ENCODE assay signal across 16 mouse cellular contexts in the genomic region with DNA sequence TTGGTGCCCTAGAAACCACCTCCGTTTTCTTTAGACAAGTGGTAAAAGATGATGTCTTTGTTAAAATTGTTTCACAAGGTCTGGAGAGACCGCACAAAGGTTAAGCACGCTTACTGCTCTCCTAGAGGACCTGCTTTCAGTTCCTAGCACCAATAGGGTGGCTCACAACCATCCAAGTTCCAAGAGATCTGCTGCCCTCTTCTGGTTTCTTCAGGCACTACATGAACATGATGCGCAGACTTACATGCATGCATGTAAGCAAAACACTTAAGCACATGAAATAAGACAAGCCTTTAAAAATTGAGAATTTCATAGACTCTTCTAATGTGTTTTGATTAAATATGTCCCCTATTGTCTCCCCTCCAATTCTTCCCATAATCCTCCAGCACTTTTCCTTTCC. TPM values are rescaled to one million over a fixed set of nuclear protein-coding genes. Genes with fewer than 3 reads are reported as not detected.
DNase-seq lines count a peak whose midpoint lies in the region; ATAC-seq lines count a peak whose summit lies in the region.
"Had no signal": no experiment of that assay in that cellular context is flagged by ENCODE, and none has a peak within 500 bp of the region (broad histone marks: within the 10 kb centered on the region; RNA-seq: fewer than 3 reads in every experiment).

No protein-coding gene starts in this region.

- ATAC-seq in hindbrain, embryonic 11.5 days (ENCODE audit: low FRiP score): no peak
- no peak for ATAC-seq in megakaryocyte progenitor cell, adult 5-6 weeks (replicated peaks; ENCODE audit: poor library complexity)

- peaks cover 3% of the 10 kb centered on the region; the same call in 1 of the 2 replicates for H3K27me3 ChIP-seq in hindbrain, embryonic 11.5 days (ENCODE audit: control insufficient read depth, insufficient read depth, low read length)
- H3K27me3 ChIP-seq in hindbrain, embryonic 10.5 days (ENCODE audit: insufficient read depth, poor library complexity, severe bottlenecking): peaks cover 24% of the 10 kb centered on the region

- H3K27ac ChIP-seq in hindbrain, embryonic 11.5 days (ENCODE audit: low read depth, low read length): no peak overlapping the region
- no peak overlapping the region for H3K27ac ChIP-seq in hindbrain, embryonic 10.5 days
- H3K27ac ChIP-seq: hindbrain, embryonic 14.5 days; kidney, embryonic 15.5 days; midbrain, embryonic 12.5 days; neural tube, embryonic 15.5 days had no signal

- H3K9me3 ChIP-seq in hindbrain, embryonic 11.5 days (ENCODE audit: control insufficient read depth, low read length): 0 out of 2 replicates have a peak, but pooled peaks cover 3% of the 10 kb centered on the region
- 0 out of 2 replicates have a peak, but pooled peaks cover 9% of the 10 kb centered on the region for H3K9me3 ChIP-seq in hindbrain, embryonic 10.5 days
- H3K9me3 ChIP-seq: midbrain, embryonic 12.5 days; neural tube, embryonic 15.5 days had no signal

- peak; percentile 19 for DNase-seq in hindbrain, embryonic 11.5 days (ENCODE audit: low spot score)
- no peak for DNase-seq in hindbrain, embryonic 10.5 days (ENCODE audit: low spot score)
- DNase-seq in thymus, postnatal 25 days: peak; percentile 28
- no peak for DNase-seq in thymus, postnatal 36 days
- peak; percentile 18 for DNase-seq in brain, adult 2 months (ENCODE audit: low read depth, low spot score)
- DNase-seq in right cerebral cortex, adult 2 months (ENCODE audit: low spot score in 2 of 2): no peak
- no peak for DNase-seq in adrenal gland, postnatal 4 days (ENCODE audit: low spot score in 2 of 2)
- DNase-seq: lung, adult 18-20 months; spleen, adult 18-20 months had no signal

- no peak overlapping the region for H3K4me2 ChIP-seq in hindbrain, embryonic 11.5 days (replicated peaks; ENCODE audit: low read depth, low read length)
- H3K4me2 ChIP-seq: heart, embryonic 11.5 days; hindbrain, embryonic 14.5 days; kidney, embryonic 15.5 days; midbrain, embryonic 12.5 days; neural tube, embryonic 15.5 days had no signal

- no peak overlapping the region for H3K9ac ChIP-seq in hindbrain, embryonic 11.5 days (ENCODE audit: low read depth, low read length)
- H3K9ac ChIP-seq: hindbrain, embryonic 14.5 days; kidney, embryonic 15.5 days; midbrain, embryonic 12.5 days; neural tube, embryonic 15.5 days had no signal

- WGBS in hindbrain, embryonic 11.5 days: 89% methylated on average over 4 of the region's 4 CpGs
- 90% methylated on average over 4 of the region's 4 CpGs for WGBS in hindbrain, embryonic 10.5 days

- H3K4me1 ChIP-seq in hindbrain, embryonic 11.5 days (replicated peaks; ENCODE audit: control insufficient read depth, insufficient read depth, low read length): no peaks in the 10 kb centered on the region
- H3K4me1 ChIP-seq in hindbrain, embryonic 10.5 days (replicated peaks): peaks cover 10% of the 10 kb centered on the region

- no peak overlapping the region for H3K4me3 ChIP-seq in hindbrain, embryonic 11.5 days (ENCODE audit: low read depth, low read length)
- H3K4me3 ChIP-seq in hindbrain, embryonic 10.5 days: no peak overlapping the region
- H3K4me3 ChIP-seq: kidney, embryonic 15.5 days; midbrain, embryonic 12.5 days; neural tube, embryonic 15.5 days had no signal

- H3K36me3 ChIP-seq in hindbrain, embryonic 11.5 days (ENCODE audit: control insufficient read depth, insufficient read depth, low read length): no peaks in the 10 kb centered on the region
- H3K36me3 ChIP-seq in hindbrain, embryonic 10.5 days: no peaks in the 10 kb centered on the region
- H3K36me3 ChIP-seq: kidney, embryonic 15.5 days; midbrain, embryonic 12.5 days; neural tube, embryonic 15.5 days had no signal

RNA-seq across cellular contexts. Expression of gene Zfp800, which starts 2.0 kb away (rescaled TPM):
- polyA plus RNA-seq in hindbrain, embryonic 11.5 days (2014; fragmentation: Nextera tagmentation; extraction: Ambion mirVana): 25.2 and 32.2 TPM in 2 replicates
- 17.5 and 20.7 TPM in 2 replicates for polyA plus RNA-seq in hindbrain, embryonic 10.5 days (2016; fragmentation: Nextera tagmentation; extraction: Ambion mirVana)
- total RNA-seq in adrenal gland, postnatal 4 days (2021): 10 to 100 TPM; 23.6 to 25.7 TPM
- total RNA-seq in megakaryocyte progenitor cell, adult 5-6 weeks (2015): 63.6 and 64.3 TPM in 2 replicates
- 57.3 and 65.0 TPM in 2 replicates for total RNA-seq in megakaryocyte progenitor cell, adult 5-6 weeks (2017)

RNA-seq across cellular contexts. Expression of gene Arf5, which starts 23.6 kb away (rescaled TPM):
- polyA plus RNA-seq in hindbrain, embryonic 11.5 days (2014; fragmentation: Nextera tagmentation; extraction: Ambion mirVana): 271 and 322 TPM in 2 replicates
- polyA plus RNA-seq in hindbrain, embryonic 10.5 days (2016; fragmentation: Nextera tagmentation; extraction: Ambion mirVana): 302 and 343 TPM in 2 replicates
- total RNA-seq in adrenal gland, postnatal 4 days (2021): 100 to 1,000 TPM; 202 to 211 TPM
- total RNA-seq in megakaryocyte progenitor cell, adult 5-6 weeks (2015): 45.1 and 45.5 TPM in 2 replicates
- 44.2 and 45.2 TPM in 2 replicates for total RNA-seq in megakaryocyte progenitor cell, adult 5-6 weeks (2017)

RNA-seq across cellular contexts. Expression of gene Fscn3, which starts 27.8 kb away (rescaled TPM):
- polyA plus RNA-seq in hindbrain, embryonic 11.5 days (2014; fragmentation: Nextera tagmentation; extraction: Ambion mirVana): not detected in 2 replicates
- polyA plus RNA-seq in hindbrain, embryonic 10.5 days (2016; fragmentation: Nextera tagmentation; extraction: Ambion mirVana): not detected in 2 replicates
- not detected for total RNA-seq in adrenal gland, postnatal 4 days (2021)
- total RNA-seq in megakaryocyte progenitor cell, adult 5-6 weeks (2015): not detected in 2 replicates
- not detected in 2 replicates for total RNA-seq in megakaryocyte progenitor cell, adult 5-6 weeks (2017)
- total RNA-seq: common myeloid progenitor, adult 5-6 weeks had no signal
- polyA plus RNA-seq: heart, embryonic 11.5 days; hindbrain, embryonic 14.5 days; midbrain, embryonic 12.5 days; neural tube, embryonic 15.5 days had no signal

RNA-seq across cellular contexts. Expression of gene Gcc1, which starts 28.4 kb away (rescaled TPM):
- polyA plus RNA-seq in hindbrain, embryonic 11.5 days (2014; fragmentation: Nextera tagmentation; extraction: Ambion mirVana): 6.3 and 7.0 TPM in 2 replicates
- 11.9 and 13.0 TPM in 2 replicates for polyA plus RNA-seq in hindbrain, embryonic 10.5 days (2016; fragmentation: Nextera tagmentation; extraction: Ambion mirVana)
- total RNA-seq in adrenal gland, postnatal 4 days (2021): 10 to 100 TPM; 17.3 to 20.6 TPM
- 4.0 and 4.4 TPM in 2 replicates for total RNA-seq in megakaryocyte progenitor cell, adult 5-6 weeks (2015)
- total RNA-seq in megakaryocyte progenitor cell, adult 5-6 weeks (2017): 9.5 and 10.2 TPM in 2 replicates

RNA-seq across cellular contexts. Expression of gene Pax4, which starts 49.4 kb away (rescaled TPM):
- polyA plus RNA-seq in hindbrain, embryonic 11.5 days (2014; fragmentation: Nextera tagmentation; extraction: Ambion mirVana): not detected in 2 replicates
- not detected in 2 replicates for polyA plus RNA-seq in hindbrain, embryonic 10.5 days (2016; fragmentation: Nextera tagmentation; extraction: Ambion mirVana)
- total RNA-seq in adrenal gland, postnatal 4 days (2021): not detected
- not detected in 2 replicates for total RNA-seq in megakaryocyte progenitor cell, adult 5-6 weeks (2015)
- not detected in 2 replicates for total RNA-seq in megakaryocyte progenitor cell, adult 5-6 weeks (2017)
- total RNA-seq: common myeloid progenitor, adult 5-6 weeks had no signal
- polyA plus RNA-seq: heart, embryonic 11.5 days; hindbrain, embryonic 14.5 days; kidney, embryonic 15.5 days; midbrain, embryonic 12.5 days; neural tube, embryonic 15.5 days had no signal

Comparison
In these comparisons a context has a peak if more than half of its experiments do, and no peak if none do; other contexts are left out.
1. DNase-seq: peak in hindbrain, embryonic 11.5 days (single experiment), thymus, postnatal 25 days (single experiment) and brain, adult 2 months (single experiment); none in hindbrain, embryonic 10.5 days (single experiment), thymus, postnatal 36 days (0 of 2), right cerebral cortex, adult 2 months (0 of 2) and adrenal gland, postnatal 4 days (0 of 2).
2. RNA of gene Arf5, which starts 23.6 kb away (total RNA-seq): 202 to 211 TPM in adrenal gland, postnatal 4 days; 44.2 to 45.5 TPM in megakaryocyte progenitor cell, adult 5-6 weeks; every median in the first group is over 4 times any median in the second.